Mouse (Mus musculus) midbrain, embryonic 11.5 days (tissue): ENCODE data around the gene Sp7. TPM values are rescaled to one million over a fixed set of nuclear protein-coding genes. Genes with fewer than 3 reads are reported as not detected.

ENCODE experiments used
- ATAC-seq: fragments of 200-750 bp; cut with Nextera tagmentation; 2 replicates; pipeline ENCODE4 v1.8.0; 2017; ENCODE audit warnings: moderate TSS enrichment, moderate library complexity; ENCODE audit not compliant: low FRiP score
- DNase-seq: peaks from one replicate; pipeline ENCODE4 v3.0.0; 2015; ENCODE audit warnings: low spot score; ENCODE audit errors: missing footprints
- H3K27ac ChIP-seq: fragments of 300-500 bp; sonication (generic); 2 replicates; pipeline ENCODE4 v1.5.1; 2014; ENCODE audit warnings: low read depth, low read length
- H3K27me3 ChIP-seq: fragments of 300-500 bp; sonication (generic); 2 replicates; pipeline ENCODE4 v1.6.1; 2014; ENCODE audit warnings: mild to moderate bottlenecking, low read length, moderate library complexity, mixed read lengths; ENCODE audit not compliant: control insufficient read depth, insufficient read depth
- H3K36me3 ChIP-seq: fragments of 300-500 bp; sonication (generic); 2 replicates; pipeline ENCODE4 v1.6.1; 2014; ENCODE audit warnings: mild to moderate bottlenecking, low read length, moderate library complexity, mixed read lengths; ENCODE audit not compliant: control insufficient read depth, insufficient read depth
- H3K4me1 ChIP-seq: fragments of 300-500 bp; sonication (generic); 2 replicates; pipeline ENCODE4 v1.6.1; 2014; ENCODE audit warnings: low read length; ENCODE audit not compliant: control insufficient read depth, insufficient read depth
- H3K4me2 ChIP-seq: fragments of 300-500 bp; sonication (generic); 2 replicates; pipeline ENCODE4 v1.6.1; 2014; ENCODE audit warnings: mild to moderate bottlenecking, moderate library complexity
- H3K4me3 ChIP-seq: fragments of 300-500 bp; sonication (generic); 2 replicates; pipeline ENCODE4 v1.5.1; 2014; ENCODE audit warnings: low read depth, low read length
- H3K9ac ChIP-seq: fragments of 300-500 bp; sonication (generic); 2 replicates; pipeline ENCODE4 v1.6.1; 2014; ENCODE audit warnings: low read length
- H3K9me3 ChIP-seq: fragments of 300-500 bp; sonication (generic); 2 replicates; pipeline ENCODE4 v1.6.1; 2016; ENCODE audit warnings: low read length; ENCODE audit not compliant: control insufficient read depth
- WGBS: fragments of 180-500 bp; shearing (Covaris S2); extraction: QIAGEN DNeasy Blood & Tissue Kit; methylation state at CpG from one replicate; pipeline ENCODE4 v1.1.7; 2014; 5-methylcytosine and 5-hydroxymethylcytosine counted together
- polyA plus RNA-seq: library from polyadenylated mRNA; unstranded; fragments of >200 nt; fragmentation: Nextera tagmentation; extraction: Ambion mirVana; gene quantifications from 2 replicates; pipeline ENCODE4 v1.2.1, GENCODE M21; 2014

Sp7 gene
- polyA plus RNA-seq, 1 experiment from 2014 or later, result 0.51 TPM

DNA sequence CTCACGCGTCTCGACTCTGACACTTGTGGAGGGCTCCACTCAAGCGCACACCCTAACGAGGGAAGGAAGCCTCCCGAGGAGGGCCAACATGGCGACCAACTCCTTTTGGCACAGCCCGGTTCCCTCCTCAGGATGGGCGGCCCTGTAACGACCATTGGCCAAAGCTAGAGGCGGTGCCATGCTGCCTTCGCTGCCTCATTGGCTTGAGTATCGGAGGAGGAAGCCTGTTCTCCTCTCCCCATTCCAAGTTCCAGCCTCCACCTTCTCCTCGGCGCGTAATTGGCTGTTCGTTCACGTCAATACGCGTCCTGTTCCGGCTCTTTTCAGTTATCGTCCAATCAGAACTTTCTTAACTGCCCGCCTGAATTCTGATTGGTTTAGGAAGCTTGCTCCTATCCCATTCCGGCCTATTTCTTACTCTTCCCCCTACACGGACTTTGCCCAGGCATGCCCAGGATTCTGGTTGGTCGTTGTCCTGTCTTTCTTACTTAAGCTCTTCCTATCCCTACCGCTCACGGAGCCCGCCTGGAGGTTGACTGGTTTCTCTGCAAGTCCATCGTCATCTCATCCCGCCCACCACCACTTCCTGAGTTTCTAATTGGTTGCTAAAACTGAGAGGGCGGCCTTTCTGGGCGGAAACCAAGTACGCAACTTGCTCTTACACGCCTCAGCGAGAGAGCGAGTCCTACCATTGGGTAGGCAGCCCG is 38.7 kb upstream of the Sp7 start, which contains the start of gene Sp1:
Sp1 (plus strand) TSS at position 655 of the 707 bp plus-strand sequence.
- peaks cover 26% of the 10 kb centered on the region for H3K4me1 ChIP-seq
- ATAC-seq, result peak; percentile 98
- H3K9me3 ChIP-seq, result no peaks in the 10 kb centered on the region
- under 1% methylated on average over 37 of the region's 38 CpGs for WGBS
- H3K27me3 ChIP-seq, result no peaks in the 10 kb centered on the region
- peak within 1 kb of the TSS; percentile 99 for H3K27ac ChIP-seq
- H3K36me3 ChIP-seq, result peaks cover 26% of the 10 kb centered on the region
- peak; percentile 99 for DNase-seq
- peak within 1 kb of the TSS; percentile 71 for H3K4me2 ChIP-seq
- H3K4me3 ChIP-seq, result peak within 1 kb of the TSS; percentile 94
- peak within 1 kb of the TSS; percentile 95 for H3K9ac ChIP-seq

GRCm38 (mm10) chr15:102404608-102405488 is 37.9 kb upstream of the Sp7 start:
- peak overlapping the region; percentile 94 for H3K4me3 ChIP-seq
- H3K4me2 ChIP-seq, result peak overlapping the region; percentile 71
- ATAC-seq (no peak), DNase-seq (no peak)
- peak overlapping the region; percentile 99 for H3K27ac ChIP-seq
- 17% methylated on average over 34 of the region's 34 CpGs for WGBS
- H3K4me1 ChIP-seq, result peaks cover 23% of the 10 kb centered on the region
- no peaks in the 10 kb centered on the region for H3K27me3 ChIP-seq
- H3K9me3 ChIP-seq, result no peaks in the 10 kb centered on the region
- peaks cover 18% of the 10 kb centered on the region for H3K36me3 ChIP-seq
- H3K9ac ChIP-seq, result peak overlapping the region; percentile 87

GRCm38 (mm10) chr15:102402210-102402609 is 35.2 kb upstream of the Sp7 start:
- no peak for DNase-seq
- no peak overlapping the region for H3K4me3 ChIP-seq
- no peaks in the 10 kb centered on the region for H3K9me3 ChIP-seq
- no peak overlapping the region for H3K27ac ChIP-seq
- no peak for ATAC-seq
- H3K4me2 ChIP-seq, result no peak overlapping the region
- WGBS, result 96% methylated on average over 3 of the region's 3 CpGs
- H3K9ac ChIP-seq, result no peak overlapping the region
- H3K4me1 ChIP-seq, result peaks cover 18% of the 10 kb centered on the region
- H3K36me3 ChIP-seq, result no peaks in the 10 kb centered on the region
- H3K27me3 ChIP-seq, result peaks cover 3% of the 10 kb centered on the region; the same call in 1 of the 2 replicates

- no peak for ATAC-seq
Measured at GRCm38 (mm10) chr15:102401278-102401677, 34.3 kb upstream of the Sp7 start.

GRCm38 (mm10) chr15:102400476-102401045 is 33.6 kb upstream of the Sp7 start:
- Histone ChIP-seq H3K36me3 (no peaks in the 10 kb centered on the region), H3K4me3 (no peak overlapping the region), H3K27ac (no peak overlapping the region), H3K4me1 (peaks cover 15% of the 10 kb centered on the region), H3K9ac (no peak overlapping the region; the same call in 1 of the 2 replicates), H3K27me3 (peaks cover 6% of the 10 kb centered on the region; the same call in 1 of the 2 replicates), H3K4me2 (no peak overlapping the region), H3K9me3 (no peaks in the 10 kb centered on the region)
- 77% methylated on average over 10 of the region's 10 CpGs for WGBS
- no peak for DNase-seq
- no peak for ATAC-seq

More at GRCm38 (mm10) chr15:102401278-102401677, 34.3 kb upstream of the Sp7 start:
- no peak for DNase-seq
- 74% methylated on average over 2 of the region's 2 CpGs for WGBS
- Histone ChIP-seq H3K4me2 (no peak overlapping the region), H3K4me1 (peaks cover 15% of the 10 kb centered on the region), H3K9me3 (no peaks in the 10 kb centered on the region), H3K27me3 (peaks cover 3% of the 10 kb centered on the region; the same call in 1 of the 2 replicates), H3K36me3 (no peaks in the 10 kb centered on the region), H3K27ac (no peak overlapping the region), H3K4me3 (no peak overlapping the region), H3K9ac (no peak overlapping the region)

GRCm38 (mm10) chr15:102399229-102400221 is 32.5 kb upstream of the Sp7 start:
- WGBS, result 4% methylated on average over 34 of the region's 34 CpGs
- peak; percentile 95 for DNase-seq
- H3K27ac ChIP-seq, result no peak overlapping the region; the same call in 1 of the 2 replicates
- no peaks in the 10 kb centered on the region for H3K36me3 ChIP-seq
- peak overlapping the region; percentile 34 for H3K4me3 ChIP-seq
- H3K4me2 ChIP-seq, result peak overlapping the region; percentile 70
- no peaks in the 10 kb centered on the region for H3K9me3 ChIP-seq
- H3K27me3 ChIP-seq, result peaks cover 6% of the 10 kb centered on the region; the same call in 1 of the 2 replicates
- H3K4me1 ChIP-seq, result peaks cover 15% of the 10 kb centered on the region
- H3K9ac ChIP-seq, result peak overlapping the region; percentile 64
- ATAC-seq, result peak; percentile 80

DNA sequence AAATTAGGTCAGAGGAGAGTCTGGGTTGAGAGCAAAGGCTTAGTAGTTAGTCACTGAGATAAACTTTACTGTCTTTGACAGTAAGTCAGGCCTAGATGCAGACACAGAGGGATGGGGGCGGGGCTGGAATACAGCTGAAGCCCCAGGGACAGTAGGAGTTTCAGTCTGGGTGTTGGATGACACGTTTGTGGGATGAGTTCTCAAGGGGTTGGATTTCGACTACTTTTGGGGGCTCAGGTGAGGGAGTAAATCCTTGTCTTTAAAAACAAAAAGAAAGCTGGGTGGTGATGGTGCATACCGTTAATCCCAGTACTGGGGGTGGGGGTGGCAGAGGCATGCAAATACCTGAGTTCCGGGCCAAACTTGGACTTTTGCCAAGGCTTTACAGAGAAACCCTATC is 31.6 kb upstream of the Sp7 start:
- no peak for DNase-seq
- peaks cover 17% of the 10 kb centered on the region for H3K4me1 ChIP-seq

GRCm38 (mm10) chr15:102395061-102395460 is 28.1 kb upstream of the Sp7 start:
- 5% methylated on average over 3 of the region's 3 CpGs for WGBS

More for the DNA sequence above, 31.6 kb upstream of the Sp7 start:
- peaks cover 6% of the 10 kb centered on the region; the same call in 1 of the 2 replicates for H3K27me3 ChIP-seq
- no peak overlapping the region for H3K4me2 ChIP-seq
- no peak overlapping the region for H3K4me3 ChIP-seq
- H3K9me3 ChIP-seq, result no peaks in the 10 kb centered on the region
- WGBS, result 14% methylated on average over 5 of the region's 5 CpGs
- H3K9ac ChIP-seq, result no peak overlapping the region
- no peak for ATAC-seq
- H3K36me3 ChIP-seq, result no peaks in the 10 kb centered on the region
- no peak overlapping the region for H3K27ac ChIP-seq

More at GRCm38 (mm10) chr15:102395061-102395460, 28.1 kb upstream of the Sp7 start:
- H3K27ac ChIP-seq, result no peak overlapping the region
- no peaks in the 10 kb centered on the region for H3K9me3 ChIP-seq
- no peak for ATAC-seq
- no peak for DNase-seq
- no peak overlapping the region for H3K4me3 ChIP-seq
- no peak overlapping the region for H3K4me2 ChIP-seq
- H3K27me3 ChIP-seq, result peaks cover 6% of the 10 kb centered on the region; the same call in 1 of the 2 replicates
- peaks cover 21% of the 10 kb centered on the region for H3K4me1 ChIP-seq
- H3K9ac ChIP-seq, result no peak overlapping the region
- H3K36me3 ChIP-seq, result no peaks in the 10 kb centered on the region
